Mouse (Mus musculus) neural tube, embryonic 11.5 days (tissue): ENCODE measurements at regions not wholly inside any gene's neighbourhood (a gene's known extent, or its start where the extent isn't known, plus 50 kb on each side); places are given as distances from the start of the nearest gene placed in this dataset.

Experiments used
- ATAC-seq: fragments of 200-750 bp; cut with Nextera tagmentation; 2 replicates; pipeline ENCODE4 v1.8.0; 2017; ENCODE audit warnings: moderate number of reproducible peaks, mild to moderate bottlenecking, moderate TSS enrichment, moderate library complexity; ENCODE audit not compliant: insufficient read depth, low FRiP score, low TSS enrichment
- DNase-seq: peaks from one replicate; pipeline ENCODE4 v3.0.0-alpha.2; 2015; ENCODE audit warnings: low spot score
- H3K27ac ChIP-seq: fragments of 300-500 bp; sonication (generic); 2 replicates; pipeline ENCODE4 v1.5.1; 2014; ENCODE audit warnings: low read depth, mild to moderate bottlenecking, low read length
- H3K27me3 ChIP-seq: fragments of 300-500 bp; sonication (generic); 2 replicates; pipeline ENCODE4 v1.6.1; 2014; ENCODE audit warnings: mild to moderate bottlenecking, low read length, mixed read lengths; ENCODE audit not compliant: control insufficient read depth, insufficient read depth
- H3K36me3 ChIP-seq: fragments of 300-500 bp; sonication (generic); 2 replicates; pipeline ENCODE4 v1.6.1; 2014; ENCODE audit warnings: mild to moderate bottlenecking, low read length, moderate library complexity, mixed read lengths; ENCODE audit not compliant: control insufficient read depth, insufficient read depth
- H3K4me1 ChIP-seq: fragments of 300-500 bp; sonication (generic); 2 replicates; pipeline ENCODE4 v1.6.1; 2014; ENCODE audit warnings: low read length, mixed read lengths; ENCODE audit not compliant: control insufficient read depth, insufficient read depth
- H3K4me2 ChIP-seq: fragments of 300-500 bp; sonication (generic); 2 replicates; pipeline ENCODE4 v1.6.1; 2014; ENCODE audit warnings: low read depth, mild to moderate bottlenecking, moderate library complexity
- H3K4me3 ChIP-seq: fragments of 300-500 bp; sonication (generic); 2 replicates; pipeline ENCODE4 v1.5.1; 2014; ENCODE audit warnings: low read depth, low read length
- H3K9ac ChIP-seq: fragments of 300-500 bp; sonication (generic); 2 replicates; pipeline ENCODE4 v1.6.1; 2014; ENCODE audit warnings: mild to moderate bottlenecking, low read length
- H3K9me3 ChIP-seq: fragments of 300-500 bp; sonication (generic); 2 replicates; pipeline ENCODE4 v1.6.1; 2016; ENCODE audit warnings: low read length; ENCODE audit not compliant: control insufficient read depth
- WGBS: fragments of 180-500 bp; shearing (Covaris S2); extraction: QIAGEN DNeasy Blood & Tissue Kit; methylation state at CpG from one replicate; pipeline ENCODE4 v1.1.7; 2014; 5-methylcytosine and 5-hydroxymethylcytosine counted together

GRCm38 (mm10) chr6:126286201-126286600 lies 119.5 kb upstream of the Ntf3 start:
- 85% methylated on average over 2 of the region's 2 CpGs for whole genome bisulfite sequencing

GRCm38 (mm10) chr6:126284409-126284808 lies 117.7 kb upstream of the Ntf3 start:
- 73% methylated on average over 7 of the region's 7 CpGs for WGBS
- DNase-seq = no peak
- Histone ChIP-seq H3K4me2 (no peak overlapping the region), H3K9ac (no peak overlapping the region), H3K27me3 (no peaks in the 10 kb centered on the region), H3K9me3 (no peaks in the 10 kb centered on the region), H3K4me3 (no peak overlapping the region), H3K4me1 (no peaks in the 10 kb centered on the region), H3K27ac (no peak overlapping the region), H3K36me3 (no peaks in the 10 kb centered on the region)
- ATAC-seq = no peak

More at GRCm38 (mm10) chr6:126286201-126286600, 119.5 kb upstream of the Ntf3 start:
- Histone ChIP-seq H3K9ac (no peak overlapping the region), H3K27me3 (no peaks in the 10 kb centered on the region), H3K4me1 (no peaks in the 10 kb centered on the region), H3K27ac (no peak overlapping the region), H3K9me3 (no peaks in the 10 kb centered on the region), H3K4me2 (no peak overlapping the region), H3K36me3 (no peaks in the 10 kb centered on the region), H3K4me3 (no peak overlapping the region)
- ATAC-seq (no peak), DNase-seq (no peak)

GRCm38 (mm10) chr6:126280352-126280751 lies 113.6 kb upstream of the Ntf3 start:
- no peak for ATAC-seq
- H3K4me1 ChIP-seq = no peaks in the 10 kb centered on the region
- no peak overlapping the region for H3K4me3 ChIP-seq
- no peak overlapping the region for H3K4me2 ChIP-seq
- H3K27ac ChIP-seq = no peak overlapping the region
- no peaks in the 10 kb centered on the region for H3K9me3 ChIP-seq
- WGBS = 86% methylated on average over 3 of the region's 3 CpGs
- no peaks in the 10 kb centered on the region for H3K27me3 ChIP-seq
- no peak overlapping the region for H3K9ac ChIP-seq
- no peak for DNase-seq
- no peaks in the 10 kb centered on the region for H3K36me3 ChIP-seq

GRCm38 (mm10) chr6:126245986-126246385 lies 79.3 kb upstream of the Ntf3 start:
- WGBS = 56% methylated on average over 5 of the region's 5 CpGs
- no peaks in the 10 kb centered on the region for H3K9me3 ChIP-seq
- DNase-seq (no peak), ATAC-seq (no peak)
- no peak overlapping the region for H3K4me3 ChIP-seq
- no peak overlapping the region for H3K4me2 ChIP-seq
- no peak overlapping the region for H3K27ac ChIP-seq
- H3K27me3 ChIP-seq = no peaks in the 10 kb centered on the region
- H3K36me3 ChIP-seq = no peaks in the 10 kb centered on the region
- H3K9ac ChIP-seq = no peak overlapping the region
- no peaks in the 10 kb centered on the region for H3K4me1 ChIP-seq

GRCm38 (mm10) chr6:126245431-126245830 lies 78.7 kb upstream of the Ntf3 start:
- 63% methylated on average over 3 of the region's 3 CpGs for WGBS
- no peak overlapping the region for H3K27ac ChIP-seq
- H3K4me1 ChIP-seq = no peaks in the 10 kb centered on the region
- H3K4me3 ChIP-seq = no peak overlapping the region
- ATAC-seq (no peak), DNase-seq (no peak)
- no peaks in the 10 kb centered on the region for H3K9me3 ChIP-seq
- no peak overlapping the region for H3K9ac ChIP-seq
- H3K27me3 ChIP-seq = no peaks in the 10 kb centered on the region
- no peaks in the 10 kb centered on the region for H3K36me3 ChIP-seq
- no peak overlapping the region for H3K4me2 ChIP-seq

- 79% methylated on average over 2 of the region's 2 CpGs for WGBS
- Histone ChIP-seq H3K27ac (no peak overlapping the region), H3K4me2 (no peak overlapping the region), H3K9me3 (no peaks in the 10 kb centered on the region), H3K9ac (no peak overlapping the region), H3K4me3 (no peak overlapping the region), H3K36me3 (no peaks in the 10 kb centered on the region), H3K4me1 (no peaks in the 10 kb centered on the region), H3K27me3 (no peaks in the 10 kb centered on the region)
- DNase-seq (no peak), ATAC-seq (no peak)
Measured at GRCm38 (mm10) chr6:126242299-126242698, 75.6 kb upstream of the Ntf3 start.

GRCm38 (mm10) chr6:126240256-126240655 lies 73.5 kb upstream of the Ntf3 start:
- no peak overlapping the region for H3K4me2 ChIP-seq
- H3K9me3 ChIP-seq = no peaks in the 10 kb centered on the region
- H3K4me3 ChIP-seq = no peak overlapping the region
- 56% methylated on average over 1 of the region's 1 CpGs for WGBS
- H3K9ac ChIP-seq = no peak overlapping the region
- H3K27me3 ChIP-seq = no peaks in the 10 kb centered on the region
- no peak for ATAC-seq
- no peak for DNase-seq
- no peaks in the 10 kb centered on the region for H3K4me1 ChIP-seq
- no peak overlapping the region for H3K27ac ChIP-seq
- no peaks in the 10 kb centered on the region for H3K36me3 ChIP-seq
